Mouse (Mus musculus) intestine, postnatal 0 days (tissue): Measurements from ENCODE around the gene Spryd3. TPM values are rescaled to one million over a fixed set of nuclear protein-coding genes. Genes with fewer than 3 reads are reported as not detected.

ENCODE experiments used
- ATAC-seq: fragments of 200-750 bp; cut with Nextera tagmentation; 2 replicates; pipeline ENCODE4 v1.8.0; 2017; ENCODE audit warnings: mild to moderate bottlenecking, moderate TSS enrichment, moderate library complexity
- H3K27ac ChIP-seq: fragments of 300-500 bp; sonication (generic); 2 replicates; pipeline ENCODE4 v1.5.1; 2014; ENCODE audit warnings: mild to moderate bottlenecking, low read depth, low read length, moderate library complexity
- H3K27me3 ChIP-seq: fragments of 300-500 bp; sonication (generic); replicated peaks from 2 replicates; pipeline ENCODE4 v1.6.1; 2014; ENCODE audit warnings: low read length, mixed read lengths; ENCODE audit not compliant: control insufficient read depth, insufficient read depth
- H3K36me3 ChIP-seq: fragments of 300-500 bp; sonication (generic); 2 replicates; pipeline ENCODE4 v1.6.1; 2014; ENCODE audit warnings: mild to moderate bottlenecking, moderate library complexity; ENCODE audit not compliant: control insufficient read depth, insufficient read depth
- H3K4me1 ChIP-seq: fragments of 300-500 bp; sonication (generic); replicated peaks from 2 replicates; pipeline ENCODE4 v1.6.1; 2014; ENCODE audit warnings: antibody characterized with exemption, low read length, mixed read lengths; ENCODE audit not compliant: control insufficient read depth, insufficient read depth
- H3K4me2 ChIP-seq: fragments of 300-500 bp; sonication (generic); replicated peaks from 2 replicates; pipeline ENCODE4 v1.6.1; 2014; ENCODE audit warnings: low read depth, mild to moderate bottlenecking, moderate library complexity
- H3K4me3 ChIP-seq: fragments of 300-500 bp; sonication (generic); 2 replicates; pipeline ENCODE4 v1.5.1; 2014; ENCODE audit warnings: low read depth, low read length
- H3K9ac ChIP-seq: fragments of 300-500 bp; sonication (generic); 2 replicates; pipeline ENCODE4 v1.6.1; 2014; ENCODE audit warnings: mild to moderate bottlenecking, low read depth, low read length
- H3K9me3 ChIP-seq: fragments of 300-500 bp; sonication (generic); 2 replicates; pipeline ENCODE4 v1.6.1; 2016; ENCODE audit warnings: mixed run types; ENCODE audit not compliant: control insufficient read depth
- CTCF ChIP-seq: sonication (generic); IDR thresholded peaks from 2 replicates; pipeline ENCODE4 v1.5.1; 2016; ENCODE audit warnings: low read depth, mild to moderate bottlenecking, control low read depth, antibody characterized with exemption, moderate library complexity
- WGBS: fragments of 180-500 bp; shearing (Covaris S2); extraction: QIAGEN DNeasy Blood & Tissue Kit; methylation state at CpG from one replicate; pipeline ENCODE4 v1.1.7; 2014; 5-methylcytosine and 5-hydroxymethylcytosine counted together
- polyA plus RNA-seq: library from polyadenylated mRNA; unstranded; fragments of >200 nt; fragmentation: Nextera tagmentation; extraction: Ambion mirVana; gene quantifications from 2 replicates; pipeline ENCODE4 v1.2.1, GENCODE M21; 2015

The Spryd3 gene
- polyA plus RNA-seq, 1 experiment from 2014 or later, result 26.3 TPM

GRCm38 (mm10) chr15:102116753-102117415, 19.1 kb downstream of the Spryd3 start:
- Histone ChIP-seq H3K36me3 (peaks cover 85% of the 10 kb centered on the region), H3K27ac (no peak overlapping the region), H3K9me3 (no peaks in the 10 kb centered on the region), H3K9ac (no peak overlapping the region), H3K4me1 (peaks cover 4% of the 10 kb centered on the region; the same call in 1 of the 2 replicates), H3K4me2 (no peak overlapping the region), H3K4me3 (no peak overlapping the region), H3K27me3 (no peaks in the 10 kb centered on the region)
- 77% methylated on average over 11 of the region's 11 CpGs for WGBS
- no peak for ATAC-seq
- TF ChIP-seq CTCF, result no peak

GRCm38 (mm10) chr15:102115731-102116231, 20.3 kb downstream of the Spryd3 start:
- peaks cover 4% of the 10 kb centered on the region; the same call in 1 of the 2 replicates for H3K4me1 ChIP-seq
- H3K27me3 ChIP-seq, result no peaks in the 10 kb centered on the region
- peaks cover 81% of the 10 kb centered on the region for H3K36me3 ChIP-seq
- TF ChIP-seq CTCF, result no peak
- H3K9ac ChIP-seq, result no peak overlapping the region
- H3K9me3 ChIP-seq, result no peaks in the 10 kb centered on the region
- no peak overlapping the region for H3K4me3 ChIP-seq
- WGBS, result 67% methylated on average over 9 of the region's 9 CpGs
- peak; percentile 83 for ATAC-seq
- H3K27ac ChIP-seq, result peak overlapping the region; percentile 15; the same call in 1 of the 2 replicates
- no peak overlapping the region for H3K4me2 ChIP-seq

- no peak for ATAC-seq
- H3K4me3 ChIP-seq, result no peak overlapping the region
- no peak overlapping the region for H3K9ac ChIP-seq
- TF ChIP-seq CTCF, result no peak
- 83% methylated on average over 7 of the region's 7 CpGs for WGBS
- no peaks in the 10 kb centered on the region for H3K9me3 ChIP-seq
- no peak overlapping the region for H3K27ac ChIP-seq
- peaks cover 4% of the 10 kb centered on the region; the same call in 1 of the 2 replicates for H3K4me1 ChIP-seq
- H3K36me3 ChIP-seq, result peaks cover 86% of the 10 kb centered on the region
- no peaks in the 10 kb centered on the region for H3K27me3 ChIP-seq
- no peak overlapping the region for H3K4me2 ChIP-seq
Measured at GRCm38 (mm10) chr15:102114651-102115260, 21.3 kb downstream of the Spryd3 start.

GRCm38 (mm10) chr15:102113674-102114073, 22.4 kb downstream of the Spryd3 start:
- Histone ChIP-seq H3K9ac (no peak overlapping the region), H3K27ac (no peak overlapping the region), H3K4me3 (no peak overlapping the region), H3K4me2 (no peak overlapping the region), H3K36me3 (peaks cover 84% of the 10 kb centered on the region), H3K27me3 (no peaks in the 10 kb centered on the region), H3K4me1 (peaks cover 4% of the 10 kb centered on the region; the same call in 1 of the 2 replicates), H3K9me3 (no peaks in the 10 kb centered on the region)
- ATAC-seq, result no peak
- 87% methylated on average over 4 of the region's 4 CpGs for WGBS
- no peak for TF ChIP-seq CTCF

- H3K4me2 ChIP-seq, result no peak overlapping the region
- H3K27ac ChIP-seq, result no peak overlapping the region
- no peak for ATAC-seq
- H3K36me3 ChIP-seq, result peaks cover 78% of the 10 kb centered on the region
- no peaks in the 10 kb centered on the region for H3K27me3 ChIP-seq
- H3K9ac ChIP-seq, result no peak overlapping the region
- no peaks in the 10 kb centered on the region for H3K9me3 ChIP-seq
- H3K4me3 ChIP-seq, result no peak overlapping the region
- no peak for TF ChIP-seq CTCF
- 86% methylated on average over 8 of the region's 8 CpGs for WGBS
- H3K4me1 ChIP-seq, result peaks cover 4% of the 10 kb centered on the region; the same call in 1 of the 2 replicates
Measured at GRCm38 (mm10) chr15:102112827-102113226, 23.2 kb downstream of the Spryd3 start.

GRCm38 (mm10) chr15:102112181-102112580, 23.9 kb downstream of the Spryd3 start:
- no peak for ATAC-seq
- H3K27ac ChIP-seq, result no peak overlapping the region
- H3K36me3 ChIP-seq, result peaks cover 74% of the 10 kb centered on the region
- no peak overlapping the region for H3K9ac ChIP-seq
- H3K9me3 ChIP-seq, result no peaks in the 10 kb centered on the region
- no peak for TF ChIP-seq CTCF
- H3K4me2 ChIP-seq, result no peak overlapping the region
- H3K27me3 ChIP-seq, result no peaks in the 10 kb centered on the region
- 89% methylated on average over 6 of the region's 6 CpGs for WGBS
- H3K4me1 ChIP-seq, result peaks cover 5% of the 10 kb centered on the region; the same call in 1 of the 2 replicates
- no peak overlapping the region for H3K4me3 ChIP-seq
